Mouse (Mus musculus) heart, adult 9 months (tissue): ENCODE measurements around the gene Psme2.

ENCODE experiments used
- DNase-seq, 2 experiments: peaks; one replicate each; pipeline ENCODE4 v3.0.0; 2022; ENCODE audit warnings: low spot score in 2 of 2

The Psme2 gene

DNA sequence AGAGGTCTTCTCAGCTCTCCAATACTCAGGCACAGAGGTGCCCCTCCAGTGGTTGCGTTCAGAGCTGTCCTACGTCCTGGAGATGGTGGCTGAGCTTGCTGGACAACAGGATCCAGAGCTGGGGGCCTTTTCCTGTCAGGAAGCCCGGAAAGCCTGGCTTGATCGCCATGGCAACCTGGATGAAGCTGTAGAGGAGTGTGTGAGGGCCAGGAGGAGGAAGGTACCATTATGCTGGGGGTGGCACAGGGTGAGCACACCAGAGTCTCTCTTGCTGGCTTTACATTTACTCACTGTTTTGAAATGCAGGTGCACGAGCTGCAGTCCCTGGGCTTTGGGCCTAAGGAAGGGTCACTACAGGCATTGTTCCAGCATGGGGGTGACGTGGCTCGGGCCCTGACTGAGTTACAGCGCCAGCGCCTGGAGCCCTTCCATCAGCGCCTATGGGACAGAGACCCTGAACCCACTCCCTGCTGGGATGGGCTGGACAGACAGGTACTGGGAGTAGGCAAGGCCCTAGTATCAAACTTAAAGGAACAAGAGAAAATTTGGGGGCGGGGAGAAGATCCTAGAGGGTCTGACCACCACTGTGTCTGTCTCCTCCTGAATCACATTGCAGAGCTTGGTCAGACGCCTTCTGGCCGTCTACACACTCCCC is 5.2 kb upstream of the Psme2 start:
- DNase-seq, result no peak

DNA sequence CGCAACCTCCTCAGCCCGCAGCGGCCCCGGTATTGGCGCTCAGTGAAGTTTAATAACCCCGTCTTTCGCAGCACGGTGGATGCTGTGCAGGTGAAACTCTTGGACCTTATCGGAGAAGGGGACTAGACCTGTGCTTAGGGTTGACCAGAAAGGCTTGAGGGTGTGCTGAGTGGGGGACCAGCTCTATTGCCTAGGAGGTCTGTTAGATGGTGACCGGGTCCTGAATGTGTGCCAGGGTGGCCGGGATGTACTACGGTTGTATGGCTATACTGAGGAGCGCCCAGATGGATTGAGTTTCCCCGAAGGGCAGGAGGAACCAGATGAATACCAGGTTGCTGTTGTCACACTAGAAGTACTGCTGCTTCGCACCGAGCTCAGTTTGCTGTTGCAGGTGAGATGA is 1.3 kb upstream of the Psme2 start:
- no peak for DNase-seq

DNA sequence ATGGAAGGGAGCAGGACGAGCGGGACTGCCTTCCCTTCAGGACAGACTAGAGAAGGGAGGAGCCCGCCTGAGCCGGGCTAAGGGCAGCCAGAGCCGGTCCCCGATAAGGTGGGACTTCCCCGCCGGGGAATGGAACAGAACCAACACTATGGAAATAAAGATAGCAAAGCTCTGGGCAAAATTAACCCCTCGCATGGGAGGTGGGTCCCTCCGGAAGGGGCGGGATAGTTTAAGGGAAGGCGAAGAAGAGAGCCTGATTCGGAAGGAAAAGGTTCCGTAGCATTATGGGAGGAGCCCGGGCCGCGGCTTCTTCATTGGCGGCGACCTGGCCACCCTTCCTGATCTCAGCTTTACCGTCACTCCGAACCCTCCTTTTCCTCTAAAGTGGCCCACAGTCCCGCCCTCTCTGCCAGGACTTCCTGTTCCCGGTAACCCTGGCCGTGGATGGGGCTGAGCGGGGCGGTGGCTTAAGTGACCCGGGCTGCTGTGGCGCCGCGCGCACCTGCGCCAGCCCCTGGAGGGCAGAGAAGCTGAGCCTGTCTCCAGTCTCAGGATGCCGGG is 498 bp upstream of the Psme2 start, which contains the start of gene Rnf31:
Gene Rnf31 (plus strand): TSS at position 378 of the 561 bp plus-strand sequence.
- DNase-seq, result peak; percentile 97 to 98

DNA sequence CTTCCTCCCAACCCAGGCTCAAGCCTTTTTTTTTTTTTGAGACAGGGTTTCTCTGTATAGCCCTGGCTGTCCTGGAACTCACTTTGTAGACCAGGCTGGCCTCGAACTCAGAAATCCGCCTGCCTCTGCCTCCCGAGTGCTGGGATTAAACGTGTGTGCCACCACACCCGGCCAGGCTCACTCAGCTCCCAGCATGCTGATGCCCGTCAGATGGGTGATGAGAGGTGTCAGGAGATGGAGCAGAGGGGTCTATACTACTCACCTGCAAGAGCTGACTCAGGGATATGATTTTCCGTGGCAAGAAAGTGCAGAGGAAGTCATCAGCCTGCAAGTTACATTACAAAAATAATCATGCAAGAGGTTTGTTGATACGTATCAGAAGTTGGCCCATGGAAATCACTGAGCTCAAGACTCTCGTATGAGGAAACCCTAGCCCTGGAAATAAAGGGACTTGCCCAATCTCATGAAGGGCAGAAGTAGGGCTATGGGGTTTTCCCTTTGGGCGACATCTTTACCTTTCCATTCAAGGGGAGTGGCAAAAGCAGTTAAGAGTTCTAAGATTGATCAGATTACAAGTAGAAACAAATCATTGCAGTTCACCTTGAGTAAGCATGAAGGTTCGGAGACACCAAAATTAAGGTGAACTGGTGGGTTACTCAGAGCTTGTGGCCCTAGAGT is 1.0 kb downstream of the Psme2 start:
- DNase-seq, result no peak

DNA sequence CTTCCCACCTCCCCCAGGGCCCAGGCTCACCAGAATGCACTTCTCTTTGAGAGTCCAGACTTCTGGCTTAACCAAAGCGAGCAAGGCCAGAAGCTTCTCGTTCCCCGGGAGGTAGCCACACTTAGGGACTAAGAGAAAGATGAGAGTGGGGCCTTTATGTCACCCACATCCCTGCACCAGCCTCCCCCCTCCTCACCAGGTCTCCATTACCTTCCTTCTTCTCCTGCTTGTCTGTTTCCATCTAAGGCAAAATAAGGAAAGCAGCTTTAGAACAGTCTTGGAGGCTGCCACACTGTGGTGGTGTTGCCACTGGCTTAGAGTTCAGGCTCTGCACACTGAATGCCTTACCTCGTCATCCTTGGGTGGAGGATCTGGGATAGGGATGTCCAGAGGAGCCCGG is 1.6 kb downstream of the Psme2 start:
- no peak for DNase-seq

DNA sequence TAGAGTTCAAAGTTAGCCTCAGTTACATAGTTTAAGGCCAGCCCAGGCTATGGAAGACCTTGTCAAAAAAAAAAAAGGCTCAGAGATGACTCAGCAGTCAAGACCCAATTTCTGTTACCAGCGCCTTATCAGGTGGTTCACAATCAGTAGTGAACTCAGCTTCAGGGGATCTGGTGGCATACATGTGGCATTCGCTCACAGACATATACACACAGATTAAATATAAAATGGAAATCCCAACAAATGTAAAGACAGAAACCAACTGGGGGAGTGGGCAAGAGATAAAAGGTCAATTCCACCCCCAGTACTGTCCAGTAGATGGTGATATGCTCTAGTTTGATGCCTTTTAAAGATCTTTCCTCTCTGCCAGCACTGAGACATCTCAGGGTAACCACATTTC is 4.8 kb downstream of the Psme2 start:
- DNase-seq, result no peak

DNA sequence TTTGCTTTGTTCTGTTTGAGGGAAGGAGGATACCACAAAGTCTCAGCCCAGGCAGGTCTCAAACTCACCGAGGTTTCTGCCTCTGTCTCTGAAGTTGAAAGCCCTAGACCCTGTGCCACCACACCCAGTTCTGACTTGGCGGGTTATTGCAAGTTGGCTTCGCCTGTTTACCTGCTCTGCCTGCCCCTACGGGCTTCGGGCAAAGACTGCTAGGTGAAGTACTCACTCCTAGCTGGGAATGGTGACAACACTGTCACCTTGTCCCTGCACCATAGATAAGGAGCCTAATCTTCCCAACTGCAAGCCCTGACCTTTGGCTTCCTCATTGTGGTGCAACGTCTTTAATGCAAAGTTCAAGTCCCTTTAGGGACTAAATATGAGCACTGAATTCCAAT is 5.3 kb downstream of the Psme2 start:
- no peak for DNase-seq

DNA sequence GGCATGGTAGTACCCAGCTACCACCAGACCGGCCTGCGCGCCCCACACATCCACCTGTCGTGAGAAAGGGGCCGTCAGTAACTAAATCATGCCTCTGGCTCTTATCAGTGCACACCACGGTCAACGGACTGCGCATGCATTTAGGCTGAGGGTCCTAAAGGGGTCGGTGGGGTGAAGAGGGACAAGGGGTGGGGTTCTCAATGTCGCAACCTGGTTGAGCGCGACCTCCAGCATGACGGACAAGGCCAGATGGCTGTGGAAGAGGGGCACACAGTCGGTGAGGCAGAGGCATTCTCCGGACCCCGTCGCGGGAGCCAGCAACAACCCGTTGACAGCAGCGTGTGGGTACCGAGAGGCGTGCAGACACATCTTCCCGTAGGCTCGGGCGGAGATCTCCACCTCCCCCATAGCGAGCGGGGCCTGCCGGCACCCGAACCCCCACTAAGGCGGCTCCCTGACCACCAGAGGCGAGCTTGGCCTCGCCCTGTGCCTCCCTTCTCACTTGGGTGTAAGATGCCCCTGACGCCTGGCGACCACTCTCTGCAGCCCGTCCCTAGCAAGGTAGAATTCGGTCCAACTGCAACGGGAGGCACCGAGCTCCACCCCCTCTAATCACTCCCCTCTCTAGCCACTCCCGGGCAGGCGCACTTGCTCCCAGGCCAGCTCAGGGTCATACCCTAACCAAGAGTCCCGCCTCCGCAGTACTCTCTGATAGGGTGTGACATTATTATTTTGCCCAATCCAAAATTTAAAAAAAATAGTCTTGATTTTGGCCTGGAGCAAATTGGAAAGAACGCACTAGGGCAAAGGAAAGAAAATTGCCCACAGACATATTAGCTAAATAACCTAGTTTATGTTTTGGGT is 6.0 kb downstream of the Psme2 start, which contains the start of gene Emc9:
Gene Emc9 (minus strand): TSS at position 601 of the 864 bp plus-strand sequence.
- DNase-seq, result peak; percentile 86 to 88

DNA sequence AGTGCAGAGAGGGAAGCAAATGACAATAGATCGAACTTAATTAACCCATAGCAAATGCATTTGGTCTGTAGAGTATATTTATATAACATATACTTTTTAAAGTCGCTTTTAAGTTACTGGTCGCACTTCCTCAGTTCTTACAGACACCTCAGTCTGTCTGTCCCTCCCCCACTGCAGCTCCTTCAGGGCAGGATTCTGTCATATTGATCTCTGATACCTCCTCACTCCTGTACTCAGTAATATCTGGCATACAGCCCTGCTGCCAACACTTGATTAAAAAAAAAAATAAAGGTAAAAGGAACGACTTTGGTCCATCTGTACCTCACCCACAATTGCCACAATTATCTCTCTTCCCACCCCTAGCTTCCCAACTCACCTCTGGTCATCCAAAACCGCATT is 6.6 kb downstream of the Psme2 start:
- no peak for DNase-seq

DNA sequence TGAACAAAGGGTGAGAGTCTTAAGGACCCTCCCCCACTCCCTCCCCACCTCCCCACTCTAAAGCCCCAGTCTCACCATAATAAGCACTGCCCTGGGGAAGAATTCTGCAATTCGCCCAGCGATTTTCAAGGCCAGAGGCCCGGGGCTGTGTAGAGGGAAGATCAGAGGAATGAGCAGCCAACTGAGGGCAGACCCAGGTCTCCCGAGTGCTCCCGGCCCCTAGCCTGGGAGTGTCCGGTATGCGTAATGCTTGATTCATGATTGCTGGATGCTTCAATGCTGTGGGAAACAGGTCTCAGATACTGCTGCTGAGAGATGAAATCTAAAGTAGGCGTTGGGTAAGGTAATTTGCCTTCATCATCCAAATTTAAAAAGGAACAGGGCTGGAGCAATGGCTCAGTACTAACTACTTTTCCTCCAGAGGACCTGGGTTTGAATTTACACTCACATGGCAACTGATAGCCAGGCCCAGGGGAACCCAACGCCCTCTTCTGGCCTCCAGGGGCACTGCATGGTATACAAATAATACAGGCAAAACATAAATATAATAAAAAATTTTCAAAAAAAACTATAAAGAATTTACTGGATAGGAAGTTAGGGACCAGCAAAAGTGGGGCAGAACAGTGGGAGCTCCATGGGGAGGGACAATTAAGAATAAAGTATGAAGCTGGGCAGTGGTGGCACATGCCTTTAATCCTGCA is 8.8 kb downstream of the Psme2 start:
- DNase-seq, result no peak

DNA sequence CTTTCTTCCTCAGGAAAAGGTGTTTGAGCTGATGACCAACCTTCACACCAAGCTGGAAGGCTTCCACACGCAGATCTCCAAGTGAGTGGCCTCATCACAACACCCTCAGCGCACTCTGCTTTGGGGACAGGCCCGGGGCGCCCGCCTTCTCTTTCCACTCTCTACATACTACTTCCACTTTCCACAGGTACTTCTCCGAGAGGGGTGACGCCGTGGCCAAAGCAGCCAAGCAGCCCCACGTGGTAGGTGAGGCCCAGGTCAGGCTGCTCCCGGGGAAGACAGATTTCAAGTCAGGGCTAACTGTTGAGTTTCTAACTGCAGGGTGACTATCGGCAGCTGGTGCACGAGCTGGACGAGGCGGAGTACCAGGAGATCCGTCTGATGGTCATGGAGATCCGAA is 10.2 kb downstream of the Psme2 start:
- no peak for DNase-seq

DNA sequence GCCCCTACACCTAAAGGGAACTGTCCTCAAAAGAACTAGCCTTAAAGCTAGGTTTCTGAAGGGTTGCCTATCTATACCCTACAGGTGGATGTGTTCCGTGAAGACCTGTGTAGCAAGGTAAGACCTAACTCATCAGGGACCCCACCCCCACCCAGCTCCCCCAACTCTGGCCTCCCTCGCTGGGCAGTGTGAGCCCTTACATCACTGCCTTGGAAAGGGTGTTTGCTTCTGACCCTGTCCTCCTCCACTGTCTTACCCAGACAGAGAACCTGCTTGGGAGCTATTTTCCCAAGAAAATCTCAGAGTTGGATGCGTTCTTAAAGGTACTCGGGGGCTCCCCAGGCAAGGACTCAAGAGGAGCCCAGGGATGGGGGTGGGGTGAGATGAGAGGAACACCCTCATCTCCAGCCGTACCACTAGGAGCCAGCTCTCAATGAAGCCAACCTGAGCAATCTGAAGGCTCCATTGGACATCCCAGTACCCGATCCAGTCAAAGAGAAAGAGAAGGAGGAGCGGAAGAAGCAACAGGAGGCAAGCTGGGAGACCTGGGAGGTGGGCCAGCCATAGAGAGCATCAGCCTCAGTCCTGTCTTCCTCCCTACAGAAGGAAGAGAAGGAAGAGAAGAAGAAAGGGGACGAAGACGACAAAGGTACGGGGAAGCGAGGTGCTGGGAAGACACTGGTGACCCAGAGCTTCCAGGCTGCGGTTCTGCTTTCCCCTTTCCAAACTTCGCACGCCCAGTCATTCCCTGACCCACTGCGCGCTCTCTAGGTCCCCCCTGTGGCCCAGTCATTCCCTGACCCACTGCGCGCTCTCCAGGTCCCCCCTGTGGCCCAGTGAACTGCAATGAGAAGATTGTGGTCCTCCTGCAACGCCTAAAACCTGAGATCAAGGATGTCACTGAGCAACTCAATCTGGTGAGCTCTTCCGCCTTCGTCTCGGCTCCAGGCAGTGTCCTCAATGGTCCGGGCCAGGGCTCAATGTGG is 11.1 kb downstream of the Psme2 start:
- DNase-seq, result no peak

DNA sequence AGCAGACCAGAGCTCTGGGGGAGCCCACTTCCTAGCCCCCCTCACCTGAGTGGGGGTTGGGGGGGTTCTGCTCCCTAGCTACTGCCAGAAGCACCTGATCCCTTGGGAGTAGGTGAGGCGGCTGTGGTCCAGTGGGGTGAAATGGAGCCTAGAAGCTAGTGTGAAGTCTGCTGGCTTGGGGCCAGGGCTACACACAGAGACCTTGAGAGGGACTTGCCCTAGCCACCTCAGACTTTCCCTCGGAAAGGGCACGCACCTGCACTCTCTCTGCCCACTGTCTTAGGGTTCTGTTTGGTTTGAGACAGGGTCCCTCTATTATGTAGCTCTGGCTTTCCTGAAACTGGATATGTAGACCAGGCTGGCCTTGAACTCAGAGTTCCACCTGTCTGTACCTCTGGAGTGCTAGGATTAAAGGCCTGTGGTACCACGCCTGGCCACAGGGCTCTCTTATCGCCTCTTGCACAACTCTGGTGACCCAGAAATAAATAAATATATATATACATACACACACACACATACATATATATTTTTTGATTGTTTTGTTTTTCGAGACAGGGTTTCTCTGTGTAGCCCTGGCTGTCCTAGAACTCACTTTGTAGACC is 12.1 kb downstream of the Psme2 start:
- DNase-seq, result peak in 1 of 2 experiments; percentile 70

DNA sequence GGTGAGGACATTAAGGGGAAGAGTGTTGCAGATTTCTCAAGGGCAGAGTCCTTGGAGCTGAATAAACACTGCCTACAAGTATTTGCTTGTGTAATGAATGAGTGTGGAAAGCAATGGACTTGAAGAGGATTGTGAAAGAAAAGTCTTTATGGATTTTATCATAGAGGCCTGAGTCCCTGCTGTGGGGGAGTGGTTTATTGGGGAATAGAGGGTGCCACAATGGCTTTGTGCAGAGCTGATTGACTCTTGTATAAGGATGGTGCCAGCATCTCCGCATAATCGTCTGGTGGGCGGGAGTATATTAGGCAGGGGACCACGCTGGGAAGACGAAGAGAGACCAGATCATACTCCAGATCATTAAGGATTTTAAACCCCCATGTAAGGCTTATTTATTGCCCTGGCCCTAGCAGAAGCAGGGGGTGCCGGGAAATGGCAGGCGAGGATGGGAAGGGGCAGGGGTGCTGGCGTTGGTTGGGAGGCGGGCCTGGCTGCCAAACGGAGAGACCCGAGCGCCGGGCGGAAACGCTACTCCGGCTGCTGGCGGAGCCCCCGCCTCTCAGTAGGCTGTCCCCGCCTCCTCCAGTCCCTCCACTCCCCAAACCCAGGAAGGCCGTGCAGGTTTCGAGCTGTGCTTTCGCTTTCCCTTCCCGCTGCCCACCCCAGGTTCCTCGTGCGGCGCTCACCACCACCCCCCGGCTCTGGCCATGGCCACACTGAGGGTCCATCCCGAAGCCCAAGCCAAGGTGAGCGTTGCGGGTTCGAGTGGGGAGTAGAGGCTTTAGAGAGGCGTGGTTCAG is 12.8 kb downstream of the Psme2 start, which contains the start of gene Psme1:
Gene Psme1 (plus strand): TSS at position 253 of the 797 bp plus-strand sequence.
- peak; percentile 84 to 88 for DNase-seq

DNA sequence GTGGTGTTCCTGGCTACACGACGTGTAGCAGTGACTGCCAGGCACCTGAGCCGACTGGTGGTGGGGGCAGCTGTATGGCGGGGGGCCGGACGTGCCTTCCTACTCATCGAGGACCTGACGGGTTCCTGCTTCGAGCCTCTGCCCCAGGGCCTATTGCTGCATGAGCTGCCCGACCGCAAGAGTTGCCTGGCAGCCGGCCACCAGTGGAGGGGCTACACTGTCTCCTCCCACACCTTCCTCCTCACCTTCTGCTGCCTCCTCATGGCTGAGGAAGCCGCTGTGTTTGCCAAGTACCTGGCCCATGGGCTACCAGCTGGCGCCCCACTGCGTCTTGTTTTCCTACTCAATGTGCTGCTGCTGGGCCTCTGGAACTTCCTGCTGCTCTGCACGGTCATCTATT is 14.5 kb downstream of the Psme2 start:
- no peak for DNase-seq

DNA sequence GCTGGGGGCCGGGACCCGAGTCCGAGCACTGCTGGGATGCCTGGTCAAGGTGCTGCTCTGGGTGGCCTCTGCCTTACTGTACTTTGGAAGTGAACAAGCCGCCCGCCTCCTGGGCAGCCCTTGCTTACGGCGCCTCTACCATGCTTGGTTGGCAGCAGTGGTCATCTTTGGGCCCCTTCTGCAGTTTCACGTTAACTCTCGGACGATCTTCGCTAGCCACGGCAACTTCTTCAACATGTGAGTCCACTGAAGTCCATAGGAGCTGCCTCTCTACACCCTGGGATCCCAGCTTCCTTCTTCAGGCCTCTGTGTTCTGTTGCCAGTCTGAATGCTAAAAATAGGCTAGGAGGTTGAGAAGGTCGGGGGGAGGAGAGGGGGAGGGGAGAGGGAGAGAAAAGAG is 15.2 kb downstream of the Psme2 start:
- peak in 1 of 2 experiments; percentile 37 for DNase-seq

DNA sequence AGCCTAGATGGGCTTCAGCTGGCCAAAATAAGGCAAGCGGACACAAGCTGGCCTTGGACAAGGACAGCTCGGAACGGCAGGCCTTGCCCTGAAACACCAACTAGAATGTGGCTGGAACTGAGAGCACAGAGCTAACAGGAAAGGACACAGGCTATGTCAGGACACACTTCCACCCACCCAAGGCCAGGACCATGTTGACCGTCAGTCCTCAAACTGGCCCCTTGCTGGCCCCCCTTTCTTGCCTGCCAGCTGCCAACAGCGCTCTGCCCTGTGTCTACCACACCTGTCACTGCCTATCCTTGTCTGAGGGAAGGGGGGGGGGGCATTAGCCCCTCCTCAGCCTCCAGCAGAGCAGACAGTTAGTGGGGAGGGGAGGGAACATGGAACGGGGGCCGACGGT is 15.6 kb downstream of the Psme2 start, which contains the start of gene Fitm1:
Gene Fitm1 (plus strand): TSS at position 316 of the 400 bp plus-strand sequence.
- DNase-seq, result peak; percentile 70 to 73

DNA sequence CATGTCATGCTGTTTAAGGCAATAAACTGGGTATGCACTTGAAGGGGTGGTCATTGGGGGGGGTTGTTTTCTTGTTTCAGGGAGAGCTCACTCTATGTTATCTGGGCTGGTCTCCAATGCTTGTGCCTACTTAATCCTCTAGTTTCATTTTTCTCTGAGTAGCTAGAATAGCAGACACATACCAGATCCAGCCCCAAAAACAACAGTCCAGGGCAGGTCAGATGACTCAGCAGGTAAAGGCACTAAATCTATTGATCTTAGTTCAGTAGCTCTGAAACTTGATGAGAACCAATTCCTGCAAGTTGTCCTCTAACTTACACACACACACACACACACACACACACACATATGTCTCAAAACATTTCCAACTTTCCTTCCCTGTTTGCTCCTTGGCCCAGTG is 19.2 kb downstream of the Psme2 start:
- no peak for DNase-seq

DNA sequence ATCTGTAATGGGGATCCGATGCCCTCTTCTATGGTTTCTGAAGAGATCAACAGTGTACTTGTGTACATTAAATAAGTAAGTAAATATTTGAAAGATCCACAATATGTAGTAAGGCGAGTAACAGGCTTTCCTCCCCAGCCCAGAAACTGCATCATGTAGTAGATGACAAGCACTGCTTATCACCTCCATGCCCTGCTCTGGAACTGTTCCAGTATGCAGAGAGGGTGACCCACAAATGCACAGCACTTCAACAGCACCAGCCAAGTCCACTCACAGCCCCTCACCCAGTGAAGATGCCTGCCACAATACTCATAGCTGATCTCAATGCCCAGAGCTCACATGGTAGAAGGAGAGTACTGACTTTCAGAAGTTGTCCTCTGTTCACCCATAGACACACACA is 20.3 kb downstream of the Psme2 start:
- no peak for DNase-seq
